Mouse (Mus musculus) adrenal gland (tissue): Measurements from ENCODE around the gene AC124108.1.
"Not testable (repeated sequence)": the region's sequence is repeated elsewhere in the genome, so short reads cannot be mapped to it uniquely, and the experiment has no call there.

Experiments used
- intact Hi-C: fragments of 180-260 bp; cut with DNase I; formaldehyde crosslinking; loops from one replicate; pipeline ENCODE4 v1.15.1; 2025
- long read RNA-seq, 2 experiments: library from polyadenylated mRNA; unstranded; transcript quantifications; one replicate each; pipeline ENCODE4 v2.0.0; 2020; ENCODE audit warnings: borderline replicate concordance in 1 of 2; ENCODE audit not compliant: insufficient replicate concordance in 1 of 2

Gene AC124108.1
- long read RNA-seq, experiment 1 = 0 reads
- long read RNA-seq, experiment 2 = 0 reads

DNA sequence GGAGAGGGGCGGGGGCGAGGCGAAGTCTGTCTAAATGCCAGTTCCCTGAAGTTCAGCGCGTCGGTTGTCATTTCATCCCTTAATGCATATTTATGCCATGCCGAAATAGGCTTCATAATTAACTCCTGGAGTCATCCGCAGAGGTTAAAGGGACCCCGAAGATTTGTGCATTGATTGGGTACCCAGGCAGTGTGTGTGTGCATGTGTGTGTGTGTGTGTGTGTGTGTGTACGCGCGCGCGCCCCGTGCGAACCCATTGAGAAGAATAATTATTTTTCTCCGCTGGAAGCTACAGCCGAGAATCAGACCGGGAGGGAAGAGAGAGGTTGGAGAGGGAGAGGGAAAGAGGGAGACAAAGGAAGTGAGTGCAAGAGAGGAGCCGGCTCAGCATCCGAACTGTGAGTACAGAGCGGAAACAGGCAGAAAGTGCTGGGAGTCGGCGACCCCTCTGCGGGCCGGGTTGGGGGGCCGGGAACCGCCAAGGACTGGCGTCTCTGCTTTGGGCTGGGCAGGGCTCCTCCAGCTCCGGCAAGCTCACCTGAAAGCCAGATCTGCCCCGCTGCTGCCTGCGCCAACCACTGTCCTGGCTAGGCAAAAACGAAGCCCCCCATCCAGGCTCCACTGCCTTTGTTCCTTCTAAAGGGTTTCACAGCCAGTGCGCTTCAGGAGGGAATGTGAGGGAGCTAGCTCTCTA, at the start of gene AC124108.1, which contains the start of gene Lemd1:
Gene AC124108.1 (plus strand): TSS at position 365 of the 693 bp plus-strand sequence.
Gene Lemd1 (plus strand): TSS at position 339 of the 693 bp plus-strand sequence.
- intact Hi-C loops = no loop called here

DNA sequence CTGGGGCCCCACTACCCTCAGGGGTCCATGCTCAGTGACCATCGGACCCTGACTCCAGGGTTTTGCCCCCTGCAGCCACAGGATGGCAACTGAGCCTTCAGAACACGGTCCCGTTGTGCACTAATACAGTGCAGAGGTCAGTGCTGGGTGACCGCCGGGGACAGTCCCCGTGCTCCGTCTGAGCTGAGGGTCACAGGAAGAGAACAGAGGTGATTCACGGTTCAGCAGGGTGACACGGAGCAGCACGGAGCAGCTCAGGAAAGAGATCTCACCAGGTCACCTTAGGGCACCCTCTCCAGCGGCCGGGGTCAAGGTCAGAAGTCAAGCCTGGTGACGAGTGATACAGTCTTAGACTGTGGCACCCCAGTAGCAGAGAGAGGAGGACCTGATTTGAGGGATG, 49.5 kb upstream of the AC124108.1 start:
- intact Hi-C loops = no loop called here

DNA sequence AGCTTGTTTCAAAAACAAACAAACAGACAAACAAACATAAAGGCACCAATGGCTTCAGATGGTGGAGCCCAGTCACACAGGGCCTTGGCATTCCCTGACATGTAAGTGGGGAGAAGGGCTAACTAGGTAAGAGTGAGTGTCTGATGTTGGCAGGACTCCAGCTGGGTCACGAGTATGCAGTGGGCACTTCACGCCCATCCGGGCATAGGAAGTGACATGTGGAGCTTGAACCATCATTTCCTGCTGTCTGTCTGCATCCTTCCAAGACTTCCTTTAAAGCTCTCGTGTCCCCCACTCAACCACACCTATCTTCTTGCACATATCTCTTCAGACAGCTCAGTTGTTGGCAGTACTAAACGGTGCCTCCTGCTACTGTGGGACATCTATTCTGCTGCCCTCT, 48.2 kb upstream of the AC124108.1 start:
- intact Hi-C loops = no loop called here

DNA sequence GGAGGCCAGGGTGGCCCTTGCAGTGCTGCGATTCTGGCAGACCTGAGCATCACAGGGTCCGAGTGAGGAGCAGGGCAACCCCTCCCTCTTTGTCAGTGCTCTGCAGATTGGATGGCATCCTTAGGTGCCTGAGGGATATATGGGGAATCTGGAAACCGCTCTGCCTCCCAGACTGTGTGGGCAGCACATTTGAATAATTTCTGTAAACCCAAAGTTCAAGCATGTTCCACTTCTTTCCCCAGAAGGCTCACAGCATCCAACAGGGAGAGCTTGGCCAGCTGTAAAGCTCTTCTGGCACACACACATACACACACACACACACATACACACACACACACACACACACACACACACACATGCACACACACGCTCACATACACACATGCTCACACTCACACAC, 47.5 kb upstream of the AC124108.1 start:
- intact Hi-C loops = no loop called here

DNA sequence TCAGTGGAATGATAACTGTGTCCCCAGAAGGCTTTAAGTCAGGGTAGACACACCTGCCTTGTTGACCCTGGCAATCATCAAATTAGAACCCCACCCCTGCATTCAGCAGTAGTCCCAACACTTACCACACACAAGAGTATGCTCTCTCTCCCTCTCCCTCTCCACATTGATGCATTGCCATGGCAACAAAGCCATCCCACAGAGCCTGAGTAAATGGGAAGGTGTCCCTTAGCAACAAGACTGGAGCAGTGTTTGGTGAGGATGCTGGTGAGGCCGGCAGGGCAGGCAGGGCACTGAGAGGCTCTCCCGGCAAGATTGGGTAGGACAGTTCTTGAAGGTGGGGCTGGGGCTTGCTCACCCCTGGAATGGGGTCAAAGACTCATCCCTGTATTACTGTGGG, 47.0 kb upstream of the AC124108.1 start:
- intact Hi-C loops = no loop called here

DNA sequence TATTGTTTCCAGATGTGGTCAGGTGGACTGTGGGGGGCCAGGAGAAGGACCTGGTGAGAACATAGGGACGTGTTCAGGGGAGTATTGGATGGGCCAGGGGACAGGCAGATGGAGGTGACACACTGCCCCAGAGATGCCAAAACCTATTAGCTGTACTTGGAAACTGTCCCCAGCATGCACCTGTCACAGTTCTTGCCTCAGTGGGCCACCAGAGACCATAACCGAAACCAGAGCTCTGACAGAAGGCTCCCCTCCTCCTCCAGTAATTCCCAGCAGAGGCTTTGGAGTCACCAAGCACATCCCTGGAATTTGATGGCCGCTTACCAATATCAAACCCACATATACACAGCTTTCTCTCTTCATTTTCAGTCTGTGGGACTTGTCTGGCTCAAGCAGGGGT, 46.4 kb upstream of the AC124108.1 start:
- intact Hi-C loops = no loop called here

DNA sequence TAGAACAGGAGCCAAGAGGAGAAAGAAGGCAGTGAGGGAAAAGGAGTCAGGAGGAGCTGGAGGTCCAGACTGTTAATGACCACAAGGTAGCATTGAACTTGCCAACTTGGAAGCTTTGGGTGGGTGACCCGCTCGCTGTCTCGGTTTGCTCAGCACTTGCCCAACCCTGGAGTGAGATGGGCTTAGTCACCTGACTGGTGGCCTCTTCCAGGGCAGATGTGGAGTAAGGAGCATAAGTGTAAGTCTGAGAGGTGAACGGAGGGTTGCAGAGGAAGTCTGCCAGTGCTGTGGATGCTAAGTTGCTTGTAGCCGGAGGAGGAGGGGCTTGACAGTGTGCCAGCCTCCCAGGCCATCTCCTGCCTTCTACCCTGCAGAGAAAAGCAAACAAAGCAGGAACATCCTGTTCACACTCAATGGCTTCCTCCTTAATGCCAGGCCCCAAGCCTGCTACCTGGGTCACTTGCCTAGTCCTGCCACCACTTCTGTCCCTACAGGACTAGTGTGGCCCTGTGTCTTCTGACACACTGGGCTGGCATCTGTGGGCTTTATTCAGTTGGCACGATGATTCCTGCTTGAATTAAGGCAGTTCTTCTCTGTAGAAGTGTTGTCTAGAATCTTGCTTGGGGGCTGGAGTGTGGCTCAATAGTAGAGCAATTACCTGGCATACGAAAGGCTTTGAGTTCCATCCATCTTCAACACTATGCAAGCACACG, 45.1 kb upstream of the AC124108.1 start:
- intact Hi-C loops = no loop called here

DNA sequence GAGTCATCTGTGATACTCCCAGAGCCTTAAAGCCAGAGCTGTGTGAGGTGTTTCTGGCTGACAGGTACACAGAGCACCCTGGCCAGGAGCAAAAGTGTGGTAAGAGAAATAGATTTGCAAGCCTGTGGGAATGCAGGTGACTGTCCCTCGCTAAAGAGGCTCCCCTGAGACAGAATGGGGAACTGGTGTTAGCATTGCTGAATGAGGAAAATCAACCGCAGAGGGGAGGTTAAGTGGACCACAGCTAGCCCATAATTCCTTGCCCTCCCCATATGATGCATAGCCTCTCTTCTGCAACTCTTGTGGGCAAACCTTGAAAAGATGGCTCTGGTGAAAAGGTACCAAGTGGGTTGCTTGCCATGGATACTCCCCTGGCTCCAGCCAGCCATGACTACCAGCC, 41.8 kb upstream of the AC124108.1 start:
- intact Hi-C loops = no loop called here

DNA sequence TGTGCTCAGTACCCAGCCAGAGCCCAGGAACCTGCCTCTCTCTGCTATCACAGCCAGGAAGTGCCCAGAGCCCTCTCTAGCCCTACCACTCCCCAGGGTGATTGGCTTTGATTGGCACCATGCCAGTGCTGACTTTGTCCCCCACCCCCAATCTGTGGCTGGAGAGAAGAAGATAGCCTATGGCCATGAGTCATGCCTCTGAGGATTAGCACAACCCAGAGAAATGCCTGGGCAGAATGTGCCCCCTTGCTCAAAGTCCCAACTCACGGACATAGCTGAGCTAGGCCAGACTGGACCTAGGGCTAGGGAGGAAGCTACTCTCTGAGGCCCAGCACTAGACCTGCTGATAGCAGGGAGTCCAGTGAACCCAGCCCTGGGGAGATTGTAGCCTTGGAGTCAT, 41.1 kb upstream of the AC124108.1 start:
- intact Hi-C loops = no loop called here

DNA sequence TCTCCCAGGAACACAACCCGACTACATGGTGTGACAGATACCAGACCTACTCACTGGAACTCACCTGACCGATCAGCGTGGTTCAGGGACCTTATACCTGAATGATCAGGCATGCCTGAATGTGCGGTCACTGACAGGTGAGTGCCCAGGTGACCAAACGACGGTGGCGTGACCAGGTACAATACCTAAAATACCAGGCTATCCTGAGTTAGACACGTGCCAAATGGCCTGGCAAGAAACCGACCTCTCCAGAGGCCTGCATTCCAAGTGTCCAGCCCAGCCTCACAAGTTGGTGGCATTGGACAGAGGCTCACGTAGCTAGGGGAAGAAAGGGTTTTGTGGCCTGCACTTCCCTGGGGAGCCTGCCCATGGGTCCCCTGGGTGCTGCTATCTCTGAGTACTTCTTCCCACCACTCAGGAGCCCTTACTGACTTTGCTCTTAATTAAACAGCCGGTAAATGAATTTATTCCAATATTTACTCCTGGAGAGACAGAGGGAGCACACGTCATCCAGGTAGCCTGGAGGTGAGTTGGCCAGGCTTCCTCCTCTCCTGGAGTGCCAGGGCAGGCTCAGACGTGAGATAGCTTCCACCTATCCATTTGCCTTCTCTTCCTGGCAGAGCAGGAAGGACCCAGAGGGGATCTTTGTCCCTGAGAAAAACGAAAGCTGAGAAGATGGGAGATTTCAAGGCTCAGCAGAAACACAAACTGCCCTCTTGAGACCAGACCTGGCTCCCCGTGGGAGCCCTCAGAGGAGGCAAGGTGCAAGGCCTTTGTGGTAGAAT, 40.2 kb upstream of the AC124108.1 start:
- intact Hi-C loops = no loop called here

DNA sequence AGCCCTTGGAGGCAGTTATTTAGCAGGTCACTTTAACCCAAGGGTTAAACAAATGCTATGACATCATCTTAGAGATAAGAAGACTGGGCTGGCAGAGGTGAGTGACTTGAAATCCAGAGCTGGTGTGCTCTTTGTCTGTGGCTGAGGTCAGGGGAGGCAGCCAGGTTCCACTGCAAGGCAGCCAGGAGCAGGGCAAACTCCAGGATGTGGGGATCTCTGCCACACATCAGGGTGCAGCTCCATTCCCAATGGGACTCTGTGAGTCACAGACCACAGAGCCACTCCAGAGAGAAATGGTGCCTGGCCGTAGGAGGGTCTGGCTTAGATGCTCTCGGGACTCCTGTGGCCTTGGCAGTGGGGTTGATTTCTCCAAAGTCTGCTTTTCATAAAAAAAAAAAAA, 39.3 kb upstream of the AC124108.1 start:
- intact Hi-C loops = no loop called here

DNA sequence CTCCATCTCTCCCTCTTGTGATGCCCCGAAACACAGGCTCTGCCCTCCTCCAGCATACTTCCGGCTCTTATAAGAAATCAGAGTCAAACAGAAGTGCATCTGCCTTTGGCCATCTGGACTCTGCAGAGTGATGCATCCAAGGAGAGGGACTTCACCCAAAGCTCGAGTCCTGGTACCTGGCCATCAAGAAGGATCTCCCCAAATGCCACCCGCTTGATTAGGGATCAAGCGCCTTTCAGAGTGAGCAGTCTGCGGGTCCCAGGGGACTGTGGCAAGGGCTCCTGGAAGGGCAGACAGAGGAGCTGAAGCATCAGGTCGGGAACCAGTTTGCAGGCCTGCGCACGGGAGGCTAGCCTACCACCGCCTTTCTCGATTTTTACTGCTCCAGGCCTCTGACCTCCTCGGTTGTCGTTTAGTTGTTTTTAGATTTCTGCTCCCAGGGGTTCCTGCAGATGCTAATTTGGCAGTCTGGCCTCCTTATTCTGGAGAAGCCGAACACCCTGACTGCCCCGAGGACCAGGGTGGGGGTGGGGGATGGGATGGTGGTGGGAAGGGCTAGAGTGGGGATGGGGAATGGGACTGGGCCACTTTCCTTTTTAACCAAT, 38.1 kb upstream of the AC124108.1 start:
- intact Hi-C loops = no loop called here

DNA sequence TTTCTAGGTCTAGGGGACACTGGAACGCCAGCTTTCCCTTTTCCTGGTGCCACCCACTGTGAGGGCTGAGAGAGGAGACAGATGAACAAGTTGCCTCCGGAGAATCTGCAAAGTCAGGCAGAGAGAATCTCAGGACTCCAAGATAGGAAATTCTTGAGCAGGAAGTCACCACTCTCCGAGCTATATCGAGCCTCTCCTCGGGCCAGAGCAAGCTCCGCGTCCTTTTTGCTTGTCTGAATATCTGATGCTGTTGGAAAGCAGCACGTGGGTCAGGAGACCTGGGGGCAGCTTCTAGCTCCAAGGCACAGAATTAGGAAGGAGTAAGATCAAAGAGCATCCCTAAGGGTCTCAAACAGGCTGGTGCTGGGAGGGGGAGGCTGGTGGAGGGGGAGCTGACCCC, 37.6 kb upstream of the AC124108.1 start:
- intact Hi-C loops = no loop called here

DNA sequence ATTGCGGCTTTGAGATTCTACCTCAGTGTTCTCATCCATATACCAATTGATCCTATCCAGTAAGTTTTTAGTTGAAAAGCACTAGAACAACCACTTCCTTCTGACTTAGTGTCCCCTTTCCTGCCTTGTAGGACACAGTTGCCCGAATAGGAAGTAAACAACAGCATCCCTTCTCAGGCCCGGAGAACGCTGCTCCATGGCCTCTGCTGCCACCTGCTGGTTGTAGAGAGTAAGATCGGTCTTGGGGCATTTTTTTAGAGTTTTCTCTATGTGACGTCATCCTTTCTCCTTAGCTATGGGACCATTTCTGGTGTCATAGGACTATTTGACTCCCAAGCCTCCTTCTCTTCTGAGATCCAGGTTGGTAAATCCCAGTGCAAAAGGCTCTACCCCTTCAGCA, 35.5 kb upstream of the AC124108.1 start:
- intact Hi-C loops = loop anchor here (1.0 to 5.0 kb wide), 5 partner anchors 34 to 202 kb away; no protein-coding TSS in a partner anchor

DNA sequence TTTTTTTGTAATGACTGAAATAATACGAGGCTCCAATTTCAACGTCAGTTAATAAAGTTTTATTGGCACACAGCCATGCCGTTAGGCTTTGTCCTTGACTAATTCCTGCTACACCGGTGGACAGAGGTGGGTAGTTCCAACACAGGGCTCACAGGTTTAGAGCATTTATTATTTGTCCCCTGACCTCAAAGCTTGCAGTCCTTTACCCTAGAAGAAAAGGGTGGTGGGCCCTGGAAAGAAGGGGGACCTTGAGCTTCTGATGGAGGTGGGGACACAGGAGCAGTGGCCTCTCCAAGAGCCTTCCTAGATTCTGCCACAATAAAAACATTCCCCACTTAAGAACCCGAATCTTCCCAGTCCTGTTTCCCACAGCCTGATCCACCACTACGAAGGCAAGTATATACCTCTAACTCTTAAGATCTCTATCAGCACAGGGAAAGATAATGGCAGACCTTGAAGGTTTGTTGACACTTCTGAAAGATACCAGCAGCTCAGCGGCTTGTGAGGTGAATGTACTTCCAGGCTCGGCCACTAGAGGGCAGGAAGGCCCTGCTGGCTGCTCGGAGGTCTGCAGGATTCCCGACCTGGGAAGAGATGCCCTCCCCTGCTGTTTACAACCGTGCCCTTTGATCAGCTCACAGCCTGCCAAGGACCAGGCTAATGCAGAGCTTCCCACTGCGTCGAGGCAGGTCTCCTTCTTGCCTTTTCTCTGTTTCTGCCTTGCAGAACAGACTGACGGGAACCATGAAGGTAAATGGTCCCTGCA, 34.1 kb upstream of the AC124108.1 start:
- intact Hi-C loops = loop anchor here (2.0 to 5.0 kb wide), 4 partner anchors 50 to 200 kb away; no protein-coding TSS in a partner anchor

DNA sequence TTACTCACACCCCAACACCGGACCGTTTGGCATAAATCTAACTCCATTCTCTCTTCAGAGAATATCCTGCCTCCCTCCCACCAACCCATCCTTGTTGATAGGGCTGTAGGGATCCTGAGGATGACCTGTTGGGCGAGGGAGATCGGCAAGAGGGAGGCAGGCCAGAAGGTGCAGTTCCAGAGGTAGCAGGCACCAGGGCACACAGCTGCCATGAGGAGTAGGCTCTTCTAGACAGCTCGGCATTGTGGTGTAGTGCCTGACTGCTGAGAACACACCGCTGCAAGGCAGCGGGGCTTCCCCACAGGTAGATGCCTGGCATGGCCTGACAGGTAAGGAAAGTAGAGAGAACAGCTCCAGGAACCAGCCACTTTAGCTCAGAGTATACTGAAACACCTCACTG, 33.4 kb upstream of the AC124108.1 start:
- intact Hi-C loops = loop anchor here (2.0 to 5.0 kb wide), 4 partner anchors 49 to 199 kb away; no protein-coding TSS in a partner anchor

DNA sequence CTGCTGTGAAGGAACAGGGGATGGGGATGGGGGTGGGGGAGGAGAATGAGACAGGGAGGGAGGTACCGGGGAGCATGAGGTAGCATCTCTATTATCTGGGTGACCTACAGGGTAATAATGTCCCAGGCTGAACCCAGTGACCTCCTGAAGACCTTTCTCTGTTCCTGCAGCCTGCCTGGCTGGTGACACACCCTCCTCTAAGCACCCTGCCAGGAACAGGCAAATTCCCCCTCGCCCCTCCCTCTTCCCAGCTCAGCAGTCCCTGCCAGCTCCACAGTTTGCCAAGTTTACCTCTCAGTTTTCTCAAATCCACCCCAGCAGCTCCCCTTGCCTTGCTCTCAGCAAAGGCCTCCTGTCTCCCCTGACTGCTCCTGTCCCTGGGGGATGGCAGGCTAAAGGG, 32.5 kb upstream of the AC124108.1 start:
- intact Hi-C loops = loop anchor here (5.0 kb wide), 3 partner anchors 49 to 199 kb away; no protein-coding TSS in a partner anchor

DNA sequence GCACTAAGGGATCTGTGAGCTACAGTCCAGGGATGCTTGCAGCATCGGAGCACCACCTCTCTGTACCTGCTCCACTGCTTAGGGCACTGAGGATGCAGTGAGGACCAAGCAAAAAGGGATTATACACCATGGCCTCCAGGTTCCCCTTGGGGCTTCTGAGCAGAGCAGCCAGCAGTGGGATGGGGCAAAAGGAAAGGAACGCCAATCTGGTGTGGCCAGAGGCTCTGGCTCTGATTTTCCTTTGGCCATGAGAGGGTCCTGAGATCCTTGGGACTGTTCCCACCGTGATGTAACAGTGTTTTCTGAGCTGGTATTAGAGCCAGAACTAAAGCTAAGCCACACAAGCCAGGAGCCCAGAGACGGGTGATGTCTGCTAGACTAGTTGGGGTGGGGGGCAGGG, 31.6 kb upstream of the AC124108.1 start:
- intact Hi-C loops = loop anchor here (5.0 kb wide), 3 partner anchors 48 to 198 kb away; no protein-coding TSS in a partner anchor

DNA sequence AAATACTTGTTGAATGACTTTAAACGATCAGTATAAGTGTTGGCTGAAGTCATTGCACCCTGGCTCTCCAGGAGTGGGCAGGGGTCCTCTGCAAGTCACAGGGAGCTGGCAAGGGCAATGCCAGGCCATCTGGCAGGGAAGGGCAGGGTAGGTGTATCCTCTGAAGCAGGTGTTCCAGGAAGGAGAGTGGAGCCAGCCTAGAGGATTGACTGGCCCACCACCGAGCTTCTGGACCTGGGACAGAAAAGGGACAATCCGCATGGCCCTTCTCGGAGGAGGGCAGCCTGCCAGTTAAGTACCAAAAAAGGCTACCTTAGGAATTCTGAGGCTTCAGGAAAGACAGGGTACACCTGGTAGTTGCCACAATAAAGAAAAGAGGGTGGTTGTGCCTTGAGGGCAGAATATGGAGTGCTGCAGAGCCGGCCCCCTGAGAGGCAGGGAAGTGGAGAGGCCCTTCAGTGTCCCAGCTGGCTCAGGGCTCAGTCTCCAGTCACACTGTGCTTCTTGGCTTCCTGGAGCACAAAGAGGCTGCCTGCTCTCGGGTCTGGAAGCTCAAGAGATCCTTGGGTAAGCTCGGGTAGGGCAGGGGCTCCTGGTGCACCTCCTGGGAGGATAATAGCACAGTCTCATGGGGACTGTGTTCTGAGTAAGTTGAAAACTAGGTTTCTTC, 29.9 kb upstream of the AC124108.1 start:
- intact Hi-C loops = no loop called here

DNA sequence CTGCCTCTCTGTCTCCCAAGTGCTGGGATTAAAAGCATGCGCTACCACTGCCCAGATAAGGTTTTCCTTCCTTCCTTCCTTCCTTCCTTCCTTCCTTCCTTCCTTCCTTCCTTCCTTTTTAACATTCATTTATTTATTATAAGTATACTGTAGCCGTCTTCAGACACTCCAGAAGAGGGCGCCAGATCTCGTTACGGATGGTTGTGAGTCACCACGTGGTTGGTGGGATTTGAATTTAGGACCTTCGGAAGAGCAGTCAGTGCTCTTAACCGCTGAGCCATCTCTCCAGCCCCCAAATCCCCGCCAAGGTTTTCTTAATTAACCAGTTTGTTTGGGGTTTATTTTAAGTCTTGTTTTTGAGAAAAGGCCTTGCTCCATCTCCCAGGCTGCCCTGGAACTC, 28.6 kb upstream of the AC124108.1 start:
- intact Hi-C loops = not testable (repeated sequence)
